Mouse (Mus musculus) hindbrain, postnatal 0 days (tissue): ENCODE measurements at regions not wholly inside any gene's neighbourhood (a gene's known extent, or its start where the extent isn't known, plus 50 kb on each side); places are given as distances from the start of the nearest gene placed in this dataset.

ENCODE experiments used
- ATAC-seq: fragments of 200-750 bp; cut with Nextera tagmentation; 2 replicates; pipeline ENCODE4 v1.8.0; 2017; ENCODE audit warnings: mild to moderate bottlenecking, moderate TSS enrichment, moderate library complexity
- DNase-seq: peaks from one replicate; pipeline ENCODE4 v3.0.0-alpha.2; 2015; ENCODE audit warnings: low spot score
- H3K27ac ChIP-seq: fragments of 300-500 bp; sonication (generic); 2 replicates; pipeline ENCODE4 v1.5.1; 2014; ENCODE audit warnings: mild to moderate bottlenecking
- H3K27me3 ChIP-seq: fragments of 300-500 bp; sonication (generic); 2 replicates; pipeline ENCODE4 v1.6.1; 2014; ENCODE audit warnings: low read length, mixed read lengths; ENCODE audit not compliant: insufficient read depth
- H3K36me3 ChIP-seq: fragments of 300-500 bp; sonication (generic); 2 replicates; pipeline ENCODE4 v1.6.1; 2014; ENCODE audit warnings: low read length, mixed read lengths; ENCODE audit not compliant: insufficient read depth
- H3K4me1 ChIP-seq: fragments of 300-500 bp; sonication (generic); 2 replicates; pipeline ENCODE4 v1.6.1; 2014; ENCODE audit warnings: antibody characterized with exemption, low read length, mixed read lengths; ENCODE audit not compliant: insufficient read depth
- H3K4me2 ChIP-seq: fragments of 300-500 bp; sonication (generic); 2 replicates; pipeline ENCODE4 v1.6.1; 2014; ENCODE audit warnings: low read depth, mild to moderate bottlenecking, low read length, moderate library complexity, mixed read lengths
- H3K4me3 ChIP-seq: fragments of 300-500 bp; sonication (generic); 2 replicates; pipeline ENCODE4 v1.5.1; 2014; ENCODE audit warnings: low read length
- H3K9ac ChIP-seq: fragments of 300-500 bp; sonication (generic); replicated peaks from 2 replicates; pipeline ENCODE4 v1.6.1; 2014; ENCODE audit warnings: mild to moderate bottlenecking, low read length, moderate library complexity, mixed read lengths
- H3K9me3 ChIP-seq: fragments of 300-500 bp; sonication (generic); 2 replicates; pipeline ENCODE4 v1.6.1; 2016; ENCODE audit warnings: low read length, mixed read lengths
- CTCF ChIP-seq: IDR thresholded peaks from 2 replicates; pipeline ENCODE4 v1.5.1; 2016; ENCODE audit warnings: antibody characterized with exemption, control low read depth, low read depth
- WGBS: fragments of 180-500 bp; shearing (Covaris S2); extraction: QIAGEN DNeasy Blood & Tissue Kit; methylation state at CpG from one replicate; pipeline ENCODE4 v1.1.7; 2014; 5-methylcytosine and 5-hydroxymethylcytosine counted together

- 25% methylated on average over 3 of the region's 3 CpGs for WGBS
- peak; percentile 27 for DNase-seq
Observed at GRCm38 (mm10) chr3:61628099-61628498, 262.3 kb upstream of the B430305J03Rik start.

GRCm38 (mm10) chr3:61623954-61624487 lies 258.3 kb upstream of the B430305J03Rik start:
- Histone ChIP-seq H3K9me3 (no peaks in the 10 kb centered on the region), H3K36me3 (no peaks in the 10 kb centered on the region), H3K4me1 (no peaks in the 10 kb centered on the region), H3K27ac (no peak overlapping the region), H3K4me3 (no peak overlapping the region), H3K27me3 (no peaks in the 10 kb centered on the region), H3K4me2 (no peak overlapping the region), H3K9ac (no peak overlapping the region)
- ATAC-seq: no peak
- WGBS: 43% methylated on average over 4 of the region's 4 CpGs
- DNase-seq: no peak
- TF ChIP-seq CTCF: no peak

More at GRCm38 (mm10) chr3:61628099-61628498, 262.3 kb upstream of the B430305J03Rik start:
- H3K27ac ChIP-seq: no peak overlapping the region
- no peaks in the 10 kb centered on the region for H3K36me3 ChIP-seq
- H3K27me3 ChIP-seq: no peaks in the 10 kb centered on the region
- 0 out of 2 replicates have a peak, but pooled peaks have one; percentile 38 for ATAC-seq
- no peak for TF ChIP-seq CTCF
- no peak overlapping the region for H3K4me2 ChIP-seq
- H3K9ac ChIP-seq: no peak overlapping the region
- no peaks in the 10 kb centered on the region for H3K4me1 ChIP-seq
- H3K9me3 ChIP-seq: no peaks in the 10 kb centered on the region
- no peak overlapping the region for H3K4me3 ChIP-seq

GRCm38 (mm10) chr3:61605469-61605868 lies 239.7 kb upstream of the B430305J03Rik start:
- 78% methylated on average over 4 of the region's 4 CpGs for WGBS
- no peaks in the 10 kb centered on the region for H3K36me3 ChIP-seq
- ATAC-seq: no peak

GRCm38 (mm10) chr3:61602891-61603290 lies 237.1 kb upstream of the B430305J03Rik start:
- Histone ChIP-seq H3K4me3 (no peak overlapping the region), H3K9me3 (no peaks in the 10 kb centered on the region), H3K27me3 (no peaks in the 10 kb centered on the region), H3K36me3 (no peaks in the 10 kb centered on the region), H3K27ac (no peak overlapping the region), H3K4me2 (no peak overlapping the region), H3K9ac (no peak overlapping the region), H3K4me1 (no peaks in the 10 kb centered on the region)
- ATAC-seq (no peak), DNase-seq (no peak)
- TF ChIP-seq CTCF: no peak
- WGBS: 93% methylated on average over 2 of the region's 2 CpGs

More at GRCm38 (mm10) chr3:61605469-61605868, 239.7 kb upstream of the B430305J03Rik start:
- no peak for DNase-seq
- Histone ChIP-seq H3K9me3 (no peaks in the 10 kb centered on the region), H3K27ac (no peak overlapping the region), H3K4me3 (no peak overlapping the region), H3K9ac (no peak overlapping the region), H3K4me1 (no peaks in the 10 kb centered on the region), H3K27me3 (no peaks in the 10 kb centered on the region), H3K4me2 (no peak overlapping the region)
- no peak for TF ChIP-seq CTCF

- no peak overlapping the region for H3K27ac ChIP-seq
- no peak overlapping the region for H3K9ac ChIP-seq
- H3K27me3 ChIP-seq: no peaks in the 10 kb centered on the region
- DNase-seq (no peak), ATAC-seq (no peak)
- no peaks in the 10 kb centered on the region for H3K4me1 ChIP-seq
- TF ChIP-seq CTCF: no peak
- H3K9me3 ChIP-seq: no peaks in the 10 kb centered on the region
- no peak overlapping the region for H3K4me2 ChIP-seq
- H3K4me3 ChIP-seq: no peak overlapping the region
- no peaks in the 10 kb centered on the region for H3K36me3 ChIP-seq
Observed at GRCm38 (mm10) chr3:61595574-61595973, 229.8 kb upstream of the B430305J03Rik start.

- TF ChIP-seq CTCF: no peak
- H3K4me3 ChIP-seq: no peak overlapping the region
- no peak overlapping the region for H3K4me2 ChIP-seq
- DNase-seq: no peak
- no peak for ATAC-seq
- H3K4me1 ChIP-seq: no peaks in the 10 kb centered on the region
- no peaks in the 10 kb centered on the region for H3K36me3 ChIP-seq
- no peaks in the 10 kb centered on the region for H3K9me3 ChIP-seq
- WGBS: 89% methylated on average over 2 of the region's 2 CpGs
- H3K9ac ChIP-seq: no peak overlapping the region
- H3K27ac ChIP-seq: no peak overlapping the region
- H3K27me3 ChIP-seq: no peaks in the 10 kb centered on the region
Observed at GRCm38 (mm10) chr3:61592342-61592741, 226.6 kb upstream of the B430305J03Rik start.

GRCm38 (mm10) chr3:61583669-61584068 lies 217.9 kb upstream of the B430305J03Rik start:
- Histone ChIP-seq H3K9ac (no peak overlapping the region), H3K36me3 (no peaks in the 10 kb centered on the region), H3K4me1 (peaks cover 3% of the 10 kb centered on the region; the same call in 1 of the 2 replicates), H3K27ac (no peak overlapping the region), H3K4me2 (no peak overlapping the region), H3K4me3 (no peak overlapping the region), H3K9me3 (no peaks in the 10 kb centered on the region), H3K27me3 (no peaks in the 10 kb centered on the region)
- no peak for DNase-seq
- no peak for ATAC-seq
- TF ChIP-seq CTCF: no peak
- 54% methylated on average over 1 of the region's 1 CpGs for WGBS
